Comparison of ENCODE assay signal across 22 mouse cellular contexts in the genomic region with DNA sequence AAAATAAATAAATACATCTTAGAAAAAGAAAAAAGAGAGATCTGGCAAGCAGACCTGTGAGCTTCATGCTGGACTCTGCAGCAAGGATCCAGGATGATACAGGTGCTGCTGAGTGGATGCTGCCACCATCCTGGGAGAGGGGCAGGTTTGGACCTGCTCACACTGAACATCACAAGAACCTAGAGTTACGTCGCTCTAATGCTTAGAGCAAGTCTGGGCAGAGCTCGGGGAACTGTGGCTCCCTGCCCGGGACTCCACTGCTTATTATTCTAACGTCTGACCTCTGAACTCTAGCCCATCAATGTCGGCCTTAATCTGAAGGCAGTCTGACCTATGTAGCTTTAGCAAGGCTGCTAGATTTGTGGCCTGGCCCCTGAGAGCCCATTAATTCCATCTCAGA. TPM values are rescaled to one million over a fixed set of nuclear protein-coding genes. Genes with fewer than 3 reads are reported as not detected.
A peak's percentile ranks its signal among the peaks of the same experiment; 100 is the strongest.
DNase-seq lines count a peak whose midpoint lies in the region; TF ChIP-seq lines count a peak whose summit lies in the region.
"Had no signal": no experiment of that assay in that cellular context is flagged by ENCODE, and none has a peak within 500 bp of the region (broad histone marks: within the 10 kb centered on the region; RNA-seq: fewer than 3 reads in every experiment).

No protein-coding gene starts in this region.

- no peak overlapping the region for H3K27ac ChIP-seq in kidney, adult 2 months (ENCODE audit: insufficient read depth, low read depth, low read length)
- H3K27ac ChIP-seq: heart, embryonic 10.5 days had no signal

- no peak overlapping the region for H3K4me3 ChIP-seq in kidney, adult 2 months (ENCODE audit: insufficient read depth, low read depth, low read length)
- H3K4me3 ChIP-seq: erythroblast, embryonic 14.5 days; heart, embryonic 10.5 days had no signal

- TF ChIP-seq CTCF in kidney, adult 2 months (conservative IDR thresholded peaks at IDR 0.05; ENCODE audit: insufficient read depth, insufficient read length, low read depth, low read length), result no peak

- peaks cover 6% of the 10 kb centered on the region for H3K36me3 ChIP-seq in kidney, adult 2 months (ENCODE audit: control insufficient read depth, insufficient read depth, low read length)

- no peaks in the 10 kb centered on the region for H3K4me1 ChIP-seq in kidney, adult 2 months (ENCODE audit: control insufficient read depth, insufficient read depth, low read length)
- H3K4me1 ChIP-seq: heart, embryonic 10.5 days had no signal

- peak; percentile 65 for DNase-seq in embryo, embryonic 10 days (ENCODE audit: low spot score)
- DNase-seq in embryo, embryonic 11 days, result no peak
- peak; percentile 23 for DNase-seq in kidney, adult 2 months
- no peak for DNase-seq in kidney, postnatal 36 days
- DNase-seq in ES-CJ7 (ENCODE audit: low read depth, low spot score), result peak; percentile 39
- DNase-seq in mesoderm, embryonic 11.5 days (ENCODE audit: low read depth, low spot score), result peak; percentile 51
- DNase-seq in frontal cortex, adult 2 months (ENCODE audit: extremely low spot score in 1 of 2, low spot score in 1 of 2), result no peak
- no peak for DNase-seq in frontal cortex, postnatal 10 days (ENCODE audit: low spot score in 2 of 2)
- DNase-seq: adrenal gland, postnatal 14 days; cerebellum, adult 2 months; gastrocnemius, postnatal 36 days; heart, postnatal 10 days; lung, postnatal 10 days; right cerebral cortex, adult 18-20 months; spleen, adult 18-20 months had no signal

- no peak for TF ChIP-seq POLR2A in kidney, adult 2 months (IDR thresholded peaks at IDR 0.05; ENCODE audit: low read depth, low read length)

- no peaks in the 10 kb centered on the region for H3K27me3 ChIP-seq in kidney, adult 2 months (replicated peaks; ENCODE audit: control insufficient read depth, insufficient read depth, low read length)

- 29% methylated on average over 6 of the region's 6 CpGs for WGBS in kidney, adult 2 months

RNA-seq across cellular contexts. Expression of a gene that starts 7.1 kb away (rescaled TPM):
- 28.7 and 29.1 TPM in 2 replicates for polyA plus RNA-seq in kidney, adult 2 months (2012; rRNA removed)
- polyA plus RNA-seq in frontal cortex, adult 2 months (2012; rRNA removed), result 26.2 and 26.6 TPM in 2 replicates

RNA-seq across cellular contexts. Expression of a gene that starts 13.2 kb away (rescaled TPM):
- polyA plus RNA-seq in kidney, adult 2 months (2012; rRNA removed), result 21.5 and 31.3 TPM in 2 replicates
- 34.1 and 36.7 TPM in 2 replicates for polyA plus RNA-seq in frontal cortex, adult 2 months (2012; rRNA removed)

RNA-seq across cellular contexts. Expression of a gene that starts 23.8 kb away (rescaled TPM):
- polyA plus RNA-seq in kidney, adult 2 months (2012; rRNA removed), result 91.2 and 109 TPM in 2 replicates
- polyA plus RNA-seq in frontal cortex, adult 2 months (2012; rRNA removed), result 46.6 and 46.8 TPM in 2 replicates
- polyA plus RNA-seq: erythroblast, embryonic 14.5 days had no signal

RNA-seq across cellular contexts. Expression of a gene that starts 37.1 kb away (rescaled TPM):
- not detected in 2 replicates for polyA plus RNA-seq in kidney, adult 2 months (2012; rRNA removed)
- polyA plus RNA-seq in frontal cortex, adult 2 months (2012; rRNA removed), result 0.08 TPM in 1 of 2 replicates, not detected in the other
- polyA plus RNA-seq: cerebellum, adult 2 months; erythroblast, embryonic 14.5 days; liver, embryonic 16.5 days had no signal

RNA-seq across cellular contexts. Expression of a gene that starts 54.2 kb away (rescaled TPM):
- polyA plus RNA-seq in kidney, adult 2 months (2012; rRNA removed), result not detected in 2 replicates
- polyA plus RNA-seq in frontal cortex, adult 2 months (2012; rRNA removed), result 0.06 TPM in 2 replicates
- polyA plus RNA-seq: CD4-positive, CD25-positive, alpha-beta regulatory T cell, adult 4 months; cerebellum, adult 2 months; erythroblast, embryonic 14.5 days; heart, embryonic 10.5 days; kidney, embryonic 14.5 days; limb, embryonic 14.5 days; liver, embryonic 16.5 days; stomach, embryonic 14.5 days had no signal

Comparison
In these comparisons a context has a peak if more than half of its experiments do, and no peak if none do; other contexts are left out.
1. DNase-seq: peak in embryo, embryonic 10 days (single experiment), kidney, adult 2 months (single experiment), ES-CJ7 (single experiment) and mesoderm, embryonic 11.5 days (single experiment); none in embryo, embryonic 11 days (single experiment), kidney, postnatal 36 days (0 of 2), frontal cortex, adult 2 months (0 of 2) and frontal cortex, postnatal 10 days (0 of 2).